Mouse (Mus musculus) cerebellum, adult 11-12 months (tissue): ENCODE data around the gene Vmn1r174.
"Not testable (repeated sequence)": the region's sequence is repeated elsewhere in the genome, so short reads cannot be mapped to it uniquely, and the experiment has no call there.

Experiments used
- DNase-seq: peaks from one replicate; pipeline ENCODE4 v3.0.0; 2022

The Vmn1r174 gene

DNA sequence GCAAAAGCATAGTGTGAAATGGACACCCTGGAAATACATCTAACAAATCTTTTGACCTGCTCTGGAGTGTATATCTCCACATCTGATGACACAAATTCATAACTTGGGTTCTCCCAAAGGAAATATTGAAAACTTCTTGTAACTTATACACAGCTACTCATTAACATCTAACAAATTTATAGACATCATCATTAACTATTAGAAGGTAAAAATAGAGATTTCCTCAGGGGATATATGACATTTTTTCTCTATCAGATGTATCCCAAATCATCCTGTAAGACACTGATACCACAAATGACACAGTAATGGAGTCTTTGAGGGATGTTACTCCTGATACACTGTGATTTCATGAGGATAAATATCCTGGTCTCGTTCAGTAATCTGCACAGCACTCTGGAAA, at the start of gene Vmn1r174:
Vmn1r174 (plus strand) TSS at position 301 of the 400 bp plus-strand sequence.
- DNase-seq = not testable (repeated sequence)

DNA sequence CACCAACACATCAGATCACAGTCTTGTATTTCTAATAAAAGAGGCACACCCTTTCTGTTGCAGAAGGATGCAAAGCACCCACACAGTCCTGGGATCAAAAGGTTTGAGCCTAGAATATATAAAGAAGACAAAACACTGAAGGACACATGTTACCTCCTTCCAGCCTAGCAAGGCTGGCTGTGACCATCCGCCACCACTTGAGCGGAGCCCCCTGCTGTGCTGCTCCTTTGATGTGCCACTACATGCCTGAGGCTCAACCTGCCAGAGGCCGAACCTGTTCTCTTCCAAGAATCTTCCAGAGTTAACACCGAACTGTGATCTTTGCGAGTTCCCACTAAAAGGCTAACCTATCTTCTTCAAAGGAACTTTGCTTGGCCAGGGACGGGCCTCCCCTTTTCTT, 32.5 kb downstream of the Vmn1r174 start:
- no peak for DNase-seq

DNA sequence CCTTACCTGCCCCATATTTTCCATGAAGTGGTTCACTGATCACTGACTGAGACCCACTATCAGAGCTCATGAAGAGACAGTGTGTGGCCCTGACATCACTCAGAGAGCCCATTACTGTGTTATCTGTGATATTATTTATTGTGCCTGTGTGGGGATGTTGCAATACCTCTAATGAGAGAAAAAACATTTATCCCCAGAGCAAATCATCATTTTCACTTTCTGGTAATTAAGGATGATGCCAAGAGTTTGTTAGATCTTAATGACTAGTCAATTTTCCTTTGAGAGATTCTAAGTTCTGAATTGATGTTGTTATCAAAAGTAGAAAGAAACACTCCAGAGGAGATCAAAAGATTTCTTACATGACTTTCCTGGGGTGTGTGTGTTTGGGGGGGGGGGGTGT, 58.5 kb downstream of the Vmn1r174 start, which contains the start of gene Vmn1r175:
Vmn1r175 (minus strand) TSS at position 101 of the 400 bp plus-strand sequence.
- not testable (repeated sequence) for DNase-seq
